Mouse (Mus musculus): ENCODE measurements around the gene Mlxip. TPM values are rescaled to one million over a fixed set of nuclear protein-coding genes. Genes with fewer than 3 reads are reported as not detected.

Gene Mlxip
- polyA plus RNA-seq, 1 experiment = 18.8 TPM

DNA sequence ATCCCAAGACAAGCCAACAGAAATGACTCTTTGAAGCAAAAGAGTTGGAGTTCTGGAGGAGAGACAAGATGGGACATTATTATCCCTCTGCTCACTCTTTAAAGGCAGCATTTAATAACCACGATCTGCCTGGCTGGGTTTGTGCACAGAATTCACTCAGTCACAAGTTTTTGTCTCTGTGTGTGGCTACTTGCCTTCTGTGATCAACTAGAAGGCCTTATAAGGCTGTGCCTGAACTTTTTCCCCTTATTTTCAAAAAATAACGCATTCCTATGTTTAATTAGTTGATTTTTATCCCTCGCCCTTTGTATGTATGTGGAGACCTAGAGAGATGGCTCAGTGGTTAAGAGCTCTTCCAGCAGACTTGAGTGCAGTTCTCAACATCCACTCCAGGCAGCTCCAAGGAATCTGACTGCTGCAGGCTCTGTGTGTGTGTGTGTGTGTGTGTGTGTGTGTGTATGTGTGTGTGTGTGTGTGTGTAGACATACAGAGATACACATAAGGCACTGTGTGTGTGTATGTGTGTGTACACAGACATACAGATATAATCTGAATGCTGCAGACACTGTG lies 37.8 kb downstream of the Mlxip start:
- Histone ChIP-seq H3K4me1 (ENCODE audit: control insufficient read depth, insufficient read depth, low read length) (no peaks in the 10 kb centered on the region), H3K4me3 (ENCODE audit: control insufficient read depth, low read depth, low read length) (no peak overlapping the region), H3K27ac (ENCODE audit: control insufficient read depth, insufficient read depth, low read depth, low read length) (no peak overlapping the region), H3K27me3 (ENCODE audit: control insufficient read depth, insufficient read depth, low read length) (no peaks in the 10 kb centered on the region), H3K36me3 (ENCODE audit: control insufficient read depth, insufficient read depth, low read length) (no peaks in the 10 kb centered on the region)
- TF ChIP-seq POLR2A (IDR thresholded peaks at IDR 0.05; ENCODE audit: control insufficient read depth, low read depth, low read length) = no peak

DNA sequence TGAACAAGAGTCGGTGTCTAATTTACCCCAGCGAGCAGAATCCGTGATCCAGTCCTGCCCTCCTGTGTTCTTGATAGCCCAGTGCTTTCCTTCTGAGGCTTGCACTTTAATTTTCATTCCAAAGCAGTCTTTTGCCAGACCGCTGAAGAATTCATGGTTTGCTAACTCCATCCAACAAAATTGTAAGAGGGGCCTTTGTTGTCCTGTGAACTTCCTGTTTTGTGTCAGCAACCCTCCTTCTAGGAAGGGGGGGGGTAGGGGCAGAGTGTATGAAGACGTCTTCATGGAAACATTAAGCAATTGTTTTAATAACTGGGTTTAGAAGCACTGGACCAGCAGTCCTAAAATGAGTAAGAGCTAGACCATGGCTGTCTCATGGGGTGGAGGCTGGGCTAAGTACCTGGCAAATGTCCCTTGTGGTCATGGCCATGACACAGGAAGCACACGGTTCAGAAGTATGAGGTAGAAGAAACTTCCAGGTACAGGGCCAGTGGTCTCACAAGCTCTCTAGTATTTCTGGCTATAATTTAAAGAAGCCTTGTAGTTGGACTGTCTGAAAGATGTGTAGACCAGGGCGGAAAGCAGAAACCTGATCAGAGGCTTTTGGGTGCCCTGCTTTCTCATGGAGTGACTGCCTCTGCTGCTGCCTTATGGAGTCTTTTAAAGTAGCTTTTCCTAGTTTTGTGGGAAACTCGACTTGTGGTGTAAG lies 41.6 kb downstream of the Mlxip start:
- no peak overlapping the region for H3K27ac ChIP-seq (ENCODE audit: control insufficient read depth, insufficient read depth, low read depth, low read length)
- H3K4me1 ChIP-seq (ENCODE audit: control insufficient read depth, insufficient read depth, low read length) = no peaks in the 10 kb centered on the region
- H3K27me3 ChIP-seq (ENCODE audit: control insufficient read depth, insufficient read depth, low read length) = no peaks in the 10 kb centered on the region
- no peak overlapping the region for H3K4me3 ChIP-seq (ENCODE audit: control insufficient read depth, low read depth, low read length)
- H3K36me3 ChIP-seq (ENCODE audit: control insufficient read depth, insufficient read depth, low read length) = no peaks in the 10 kb centered on the region
- TF ChIP-seq POLR2A (IDR thresholded peaks at IDR 0.05; ENCODE audit: control insufficient read depth, low read depth, low read length) (no peak), CTCF (IDR thresholded peaks at IDR 0.05; ENCODE audit: control insufficient read depth, insufficient read depth, insufficient replicate concordance, low read depth, low read length) (no peak)

DNA sequence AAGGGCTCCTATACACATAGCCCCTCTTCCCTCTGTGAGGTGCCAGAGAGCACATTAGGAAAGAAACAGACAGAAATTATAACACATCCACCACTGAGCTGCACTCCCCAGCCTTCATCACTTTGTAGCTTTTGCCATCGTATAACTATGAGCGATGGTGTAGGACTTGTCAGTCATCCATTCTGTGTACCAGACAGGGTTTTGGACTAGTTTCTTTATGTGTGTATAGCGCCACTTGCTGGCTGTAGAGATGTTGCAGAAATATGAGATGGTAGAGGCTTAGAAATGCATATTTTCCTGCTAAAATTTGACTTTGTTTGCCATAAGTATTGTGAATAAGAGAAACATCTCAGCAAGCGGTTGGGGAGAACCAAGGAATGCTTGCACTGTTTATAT lies 42.2 kb downstream of the Mlxip start:
- TF ChIP-seq CTCF (IDR thresholded peaks at IDR 0.05; ENCODE audit: control insufficient read depth, insufficient read depth, insufficient replicate concordance, low read depth, low read length) (no peak), POLR2A (IDR thresholded peaks at IDR 0.05; ENCODE audit: control insufficient read depth, low read depth, low read length) (no peak)
- H3K27ac ChIP-seq (ENCODE audit: control insufficient read depth, insufficient read depth, low read depth, low read length) = no peak overlapping the region
- H3K36me3 ChIP-seq (ENCODE audit: control insufficient read depth, insufficient read depth, low read length) = no peaks in the 10 kb centered on the region
- H3K4me3 ChIP-seq (ENCODE audit: control insufficient read depth, low read depth, low read length) = no peak overlapping the region
- H3K4me1 ChIP-seq (ENCODE audit: control insufficient read depth, insufficient read depth, low read length) = no peaks in the 10 kb centered on the region
- no peaks in the 10 kb centered on the region for H3K27me3 ChIP-seq (ENCODE audit: control insufficient read depth, insufficient read depth, low read length)

DNA sequence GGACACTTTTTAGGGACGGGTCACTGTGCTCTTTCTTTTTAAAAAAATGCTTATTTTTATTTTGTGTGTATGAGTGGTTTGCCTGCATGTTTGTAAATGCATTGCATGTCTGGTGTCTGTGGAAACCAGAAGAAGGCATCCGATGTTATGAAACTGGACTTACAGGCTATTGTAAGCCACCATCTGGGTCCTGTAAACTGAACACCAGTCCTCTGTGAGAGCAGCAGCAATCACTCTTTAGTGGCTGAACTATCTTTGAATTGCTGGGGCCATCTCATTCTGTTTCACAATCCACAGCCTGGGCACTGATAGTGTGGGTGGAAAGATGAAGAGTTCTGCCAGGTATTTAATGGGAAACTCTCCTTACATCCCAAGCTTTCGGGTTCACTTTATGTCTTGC lies 43.8 kb downstream of the Mlxip start:
- no peaks in the 10 kb centered on the region for H3K4me1 ChIP-seq (ENCODE audit: control insufficient read depth, insufficient read depth, low read length)
- H3K27me3 ChIP-seq (ENCODE audit: control insufficient read depth, insufficient read depth, low read length) = no peaks in the 10 kb centered on the region
- no peaks in the 10 kb centered on the region; the same call in 1 of the 2 replicates for H3K36me3 ChIP-seq (ENCODE audit: control insufficient read depth, insufficient read depth, low read length)
- TF ChIP-seq CTCF (IDR thresholded peaks at IDR 0.05; ENCODE audit: control insufficient read depth, insufficient read depth, insufficient replicate concordance, low read depth, low read length) (no peak), POLR2A (IDR thresholded peaks at IDR 0.05; ENCODE audit: control insufficient read depth, low read depth, low read length) (no peak)
- no peak overlapping the region for H3K27ac ChIP-seq (ENCODE audit: control insufficient read depth, insufficient read depth, low read depth, low read length)
- no peak overlapping the region for H3K4me3 ChIP-seq (ENCODE audit: control insufficient read depth, low read depth, low read length)

DNA sequence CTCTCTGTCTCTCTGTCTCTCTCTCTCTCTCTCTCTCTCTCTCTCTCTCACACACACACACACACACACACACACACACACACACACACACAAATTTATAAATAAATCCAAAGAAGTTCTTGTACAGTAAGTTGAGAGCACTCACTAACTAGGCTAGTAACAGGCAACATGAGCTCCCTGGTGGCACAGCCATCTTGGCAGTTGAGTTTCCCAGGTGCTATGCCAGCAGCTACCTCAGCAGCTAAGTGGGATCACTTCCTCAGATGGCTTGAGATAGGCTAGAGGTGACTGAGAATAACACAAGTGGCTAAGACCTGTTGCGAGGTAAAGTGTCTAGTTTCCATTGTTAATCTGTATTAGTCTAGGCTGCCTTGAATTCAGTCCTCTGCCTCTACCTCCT lies 44.7 kb downstream of the Mlxip start:
- no peaks in the 10 kb centered on the region for H3K4me1 ChIP-seq (ENCODE audit: control insufficient read depth, insufficient read depth, low read length)
- H3K4me3 ChIP-seq (ENCODE audit: control insufficient read depth, low read depth, low read length) = no peak overlapping the region
- H3K27ac ChIP-seq (ENCODE audit: control insufficient read depth, insufficient read depth, low read depth, low read length) = no peak overlapping the region
- H3K27me3 ChIP-seq (ENCODE audit: control insufficient read depth, insufficient read depth, low read length) = no peaks in the 10 kb centered on the region
- TF ChIP-seq POLR2A (IDR thresholded peaks at IDR 0.05; ENCODE audit: control insufficient read depth, low read depth, low read length) = no peak
- no peak for TF ChIP-seq CTCF (IDR thresholded peaks at IDR 0.05; ENCODE audit: control insufficient read depth, insufficient read depth, insufficient replicate concordance, low read depth, low read length)
- no peaks in the 10 kb centered on the region; the same call in 1 of the 2 replicates for H3K36me3 ChIP-seq (ENCODE audit: control insufficient read depth, insufficient read depth, low read length)

DNA sequence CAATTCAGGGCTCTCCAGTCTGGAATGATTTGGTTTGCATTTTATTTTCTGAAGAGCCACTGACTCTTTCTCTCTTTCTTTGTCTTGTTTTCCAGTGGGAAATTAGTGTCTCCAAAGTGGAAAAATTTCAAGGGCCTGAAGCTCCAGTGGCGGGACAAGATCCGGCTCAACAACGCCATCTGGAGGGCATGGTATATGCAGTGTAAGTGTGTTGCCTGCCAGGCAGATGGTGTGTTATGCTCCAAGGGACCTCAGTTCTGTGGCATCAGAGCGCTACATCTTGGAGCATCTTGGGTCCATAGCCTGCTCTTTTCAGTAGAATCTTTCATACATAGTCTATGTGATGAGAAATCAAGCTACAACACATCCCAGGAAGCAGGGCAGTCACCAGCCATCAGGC lies 45.3 kb downstream of the Mlxip start:
- Histone ChIP-seq H3K4me1 (ENCODE audit: control insufficient read depth, insufficient read depth, low read length) (no peaks in the 10 kb centered on the region), H3K27ac (ENCODE audit: control insufficient read depth, insufficient read depth, low read depth, low read length) (no peak overlapping the region), H3K36me3 (ENCODE audit: control insufficient read depth, insufficient read depth, low read length) (no peaks in the 10 kb centered on the region; the same call in 1 of the 2 replicates), H3K27me3 (ENCODE audit: control insufficient read depth, insufficient read depth, low read length) (no peaks in the 10 kb centered on the region), H3K4me3 (ENCODE audit: control insufficient read depth, low read depth, low read length) (no peak overlapping the region)
- no peak for TF ChIP-seq POLR2A (IDR thresholded peaks at IDR 0.05; ENCODE audit: control insufficient read depth, low read depth, low read length)
- TF ChIP-seq CTCF (IDR thresholded peaks at IDR 0.05; ENCODE audit: control insufficient read depth, insufficient read depth, insufficient replicate concordance, low read depth, low read length) = no peak

DNA sequence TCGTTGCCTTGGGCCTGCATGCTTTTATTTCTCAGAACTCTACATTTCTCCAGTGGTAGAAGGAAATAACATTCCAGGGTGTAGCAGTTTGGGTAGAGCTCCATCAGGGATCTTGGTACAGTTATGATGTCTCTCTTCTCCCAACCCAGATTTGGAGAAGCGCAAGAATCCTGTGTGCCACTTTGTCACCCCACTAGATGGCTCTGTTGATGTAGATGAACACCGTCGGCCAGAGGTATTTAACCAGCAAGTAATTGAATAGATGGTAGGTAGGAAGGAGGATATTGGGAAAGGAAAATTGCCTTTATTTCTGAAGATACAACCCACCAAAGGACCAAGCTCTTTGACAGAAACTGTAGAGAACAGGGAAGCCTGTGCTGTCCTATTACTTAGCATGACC lies 46.1 kb downstream of the Mlxip start:
- no peaks in the 10 kb centered on the region for H3K4me1 ChIP-seq (ENCODE audit: control insufficient read depth, insufficient read depth, low read length)
- no peaks in the 10 kb centered on the region; the same call in 1 of the 2 replicates for H3K36me3 ChIP-seq (ENCODE audit: control insufficient read depth, insufficient read depth, low read length)
- no peak for TF ChIP-seq POLR2A (IDR thresholded peaks at IDR 0.05; ENCODE audit: control insufficient read depth, low read depth, low read length)
- TF ChIP-seq CTCF (IDR thresholded peaks at IDR 0.05; ENCODE audit: control insufficient read depth, insufficient read depth, insufficient replicate concordance, low read depth, low read length) = no peak
- H3K27ac ChIP-seq (ENCODE audit: control insufficient read depth, insufficient read depth, low read depth, low read length) = no peak overlapping the region
- no peaks in the 10 kb centered on the region for H3K27me3 ChIP-seq (ENCODE audit: control insufficient read depth, insufficient read depth, low read length)
- H3K4me3 ChIP-seq (ENCODE audit: control insufficient read depth, low read depth, low read length) = no peak overlapping the region

All from testis, adult 2 months (tissue).